Mouse (Mus musculus) midbrain, postnatal 0 days (tissue): ENCODE measurements at regions not wholly inside any gene's neighbourhood (a gene's known extent, or its start where the extent isn't known, plus 50 kb on each side); places are given as distances from the start of the nearest gene placed in this dataset.

Source experiments
- ATAC-seq: fragments of 200-750 bp; cut with Nextera tagmentation; 2 replicates; pipeline ENCODE4 v1.8.0; 2017; ENCODE audit warnings: moderate number of reproducible peaks, mild to moderate bottlenecking, moderate TSS enrichment, moderate library complexity; ENCODE audit not compliant: low FRiP score
- DNase-seq: peaks from one replicate; pipeline ENCODE4 v3.0.0-alpha.2; 2015; ENCODE audit warnings: low spot score
- H3K27ac ChIP-seq: fragments of 300-500 bp; sonication (generic); 2 replicates; pipeline ENCODE4 v1.5.1; 2014; ENCODE audit warnings: low read depth, mild to moderate bottlenecking, low read length, mixed read lengths
- H3K27me3 ChIP-seq: fragments of 300-500 bp; sonication (generic); 2 replicates; pipeline ENCODE4 v1.6.1; 2014; ENCODE audit warnings: low read length, control low read depth, mixed read lengths; ENCODE audit not compliant: insufficient read depth
- H3K36me3 ChIP-seq: fragments of 300-500 bp; sonication (generic); 2 replicates; pipeline ENCODE4 v1.6.1; 2014; ENCODE audit warnings: low read length, control low read depth, mixed read lengths; ENCODE audit not compliant: insufficient read depth
- H3K4me1 ChIP-seq: fragments of 300-500 bp; sonication (generic); 2 replicates; pipeline ENCODE4 v1.6.1; 2014; ENCODE audit warnings: mild to moderate bottlenecking, control low read depth, antibody characterized with exemption, low read length, mixed read lengths; ENCODE audit not compliant: insufficient read depth
- H3K4me2 ChIP-seq: fragments of 300-500 bp; sonication (generic); 2 replicates; pipeline ENCODE4 v1.6.1; 2014; ENCODE audit warnings: low read depth, mild to moderate bottlenecking, low read length, mixed read lengths; ENCODE audit not compliant: poor library complexity, severe bottlenecking
- H3K4me3 ChIP-seq: fragments of 300-500 bp; sonication (generic); 2 replicates; pipeline ENCODE4 v1.5.1; 2014; ENCODE audit warnings: low read depth, mild to moderate bottlenecking, low read length, moderate library complexity
- H3K9ac ChIP-seq: fragments of 300-500 bp; sonication (generic); replicated peaks from 2 replicates; pipeline ENCODE4 v1.6.1; 2014; ENCODE audit warnings: mild to moderate bottlenecking, low read length, moderate library complexity, mixed read lengths; ENCODE audit not compliant: poor library complexity, severe bottlenecking
- H3K9me3 ChIP-seq: fragments of 300-500 bp; sonication (generic); 2 replicates; pipeline ENCODE4 v1.6.1; 2016; ENCODE audit warnings: low read length, control low read depth
- CTCF ChIP-seq: IDR thresholded peaks from 2 replicates; pipeline ENCODE4 v1.5.1; 2016; ENCODE audit warnings: antibody characterized with exemption, mild to moderate bottlenecking
- WGBS: fragments of 180-500 bp; shearing (Covaris S2); extraction: QIAGEN DNeasy Blood & Tissue Kit; methylation state at CpG from one replicate; pipeline ENCODE4 v1.1.7; 2014; 5-methylcytosine and 5-hydroxymethylcytosine counted together

DNA sequence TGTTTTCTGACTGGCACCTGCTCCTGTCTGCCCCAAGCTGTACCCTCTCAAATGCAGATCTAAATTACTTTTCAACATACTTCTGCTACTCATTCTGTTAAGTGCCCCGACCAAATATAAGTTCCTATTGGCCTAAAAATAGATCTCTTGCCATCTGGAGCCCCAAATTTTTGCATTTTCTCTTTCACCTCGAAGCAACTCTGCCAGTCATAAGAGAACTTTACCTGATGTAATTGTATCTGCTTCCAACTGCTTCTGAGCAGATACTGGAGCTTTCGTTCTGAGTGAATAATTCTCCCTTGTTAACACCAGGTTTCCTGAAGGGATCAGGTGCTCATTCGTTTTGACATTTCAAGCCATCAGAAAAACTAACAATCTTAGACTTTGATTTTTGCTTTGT, 501.2 kb downstream of the Inhba start:
- no peak for ATAC-seq
- no peak for TF ChIP-seq CTCF
- Histone ChIP-seq H3K27ac (no peak overlapping the region), H3K4me3 (no peak overlapping the region), H3K9me3 (no peaks in the 10 kb centered on the region), H3K4me2 (no peak overlapping the region), H3K27me3 (no peaks in the 10 kb centered on the region), H3K4me1 (no peaks in the 10 kb centered on the region), H3K36me3 (no peaks in the 10 kb centered on the region), H3K9ac (no peak overlapping the region)
- 80% methylated on average over 4 of the region's 4 CpGs for WGBS
- no peak for DNase-seq

DNA sequence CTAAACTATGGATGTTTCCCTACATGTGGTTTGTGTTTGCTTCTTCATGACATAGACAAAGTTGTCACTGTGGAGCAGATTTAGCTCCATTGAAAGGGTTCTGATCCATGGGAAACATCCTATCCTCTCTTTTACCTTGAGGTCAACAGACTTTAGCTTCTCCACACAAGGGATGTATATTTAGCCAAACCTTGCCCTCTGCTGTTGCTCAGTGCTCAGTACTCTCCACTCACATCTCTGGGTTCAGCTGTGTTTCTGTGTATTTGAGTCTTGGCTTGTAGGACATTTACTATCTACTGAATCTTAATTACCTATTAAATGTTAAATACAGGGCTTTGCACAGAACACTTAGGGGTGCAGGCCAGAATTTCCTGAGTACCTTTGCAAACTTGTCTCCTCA, 503.5 kb downstream of the Inhba start:
- Histone ChIP-seq H3K27ac (no peak overlapping the region), H3K4me1 (no peaks in the 10 kb centered on the region), H3K4me2 (no peak overlapping the region), H3K4me3 (no peak overlapping the region), H3K9ac (no peak overlapping the region), H3K27me3 (no peaks in the 10 kb centered on the region), H3K36me3 (no peaks in the 10 kb centered on the region), H3K9me3 (no peaks in the 10 kb centered on the region)
- DNase-seq (no peak), ATAC-seq (no peak)
- TF ChIP-seq CTCF = no peak

DNA sequence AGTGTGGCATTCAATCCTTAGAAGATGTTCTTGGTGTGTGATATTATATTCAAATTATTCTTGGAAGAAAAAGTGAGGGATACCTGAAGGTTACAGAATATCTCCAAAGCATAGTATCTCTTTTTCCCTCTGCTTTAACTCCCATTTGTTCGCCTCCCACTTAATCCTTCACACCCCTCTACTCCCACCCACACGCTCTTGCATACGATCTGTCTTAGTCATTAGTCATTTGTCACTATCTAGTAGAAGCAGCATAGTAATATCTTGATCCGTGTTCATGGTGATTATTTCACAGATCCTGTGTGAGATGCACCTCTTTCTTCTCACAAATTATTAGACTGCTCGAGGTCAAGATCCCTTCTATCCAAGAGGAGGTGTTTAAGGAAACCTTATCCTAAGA, 517.4 kb downstream of the Inhba start:
- no peak overlapping the region for H3K27ac ChIP-seq
- no peaks in the 10 kb centered on the region for H3K9me3 ChIP-seq
- H3K4me3 ChIP-seq = no peak overlapping the region
- no peaks in the 10 kb centered on the region for H3K27me3 ChIP-seq
- ATAC-seq (no peak), DNase-seq (no peak)
- no peak for TF ChIP-seq CTCF
- H3K4me1 ChIP-seq = no peaks in the 10 kb centered on the region
- 70% methylated on average over 5 of the region's 5 CpGs for WGBS
- H3K4me2 ChIP-seq = no peak overlapping the region
- H3K36me3 ChIP-seq = no peaks in the 10 kb centered on the region
- no peak overlapping the region for H3K9ac ChIP-seq

DNA sequence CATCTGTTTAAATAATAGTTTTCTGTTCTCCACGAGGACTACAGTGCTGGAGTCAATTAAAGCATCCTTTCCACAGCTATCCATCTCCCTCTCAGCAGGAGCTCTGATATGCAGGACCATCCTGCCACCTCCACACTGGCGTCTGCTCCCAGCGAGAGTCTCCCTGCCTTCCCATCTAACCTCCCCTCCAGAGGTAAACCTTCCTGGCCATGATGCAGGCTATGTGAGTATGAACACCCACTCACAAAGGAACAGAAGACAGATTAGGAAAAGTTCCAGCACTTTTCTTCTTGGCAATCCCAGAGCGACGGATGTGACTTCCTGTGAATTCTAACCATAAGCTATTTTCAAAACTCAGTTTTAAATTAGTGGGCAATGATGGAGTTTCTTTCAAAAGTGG, 532.1 kb downstream of the Inhba start:
- no peak for DNase-seq

DNA sequence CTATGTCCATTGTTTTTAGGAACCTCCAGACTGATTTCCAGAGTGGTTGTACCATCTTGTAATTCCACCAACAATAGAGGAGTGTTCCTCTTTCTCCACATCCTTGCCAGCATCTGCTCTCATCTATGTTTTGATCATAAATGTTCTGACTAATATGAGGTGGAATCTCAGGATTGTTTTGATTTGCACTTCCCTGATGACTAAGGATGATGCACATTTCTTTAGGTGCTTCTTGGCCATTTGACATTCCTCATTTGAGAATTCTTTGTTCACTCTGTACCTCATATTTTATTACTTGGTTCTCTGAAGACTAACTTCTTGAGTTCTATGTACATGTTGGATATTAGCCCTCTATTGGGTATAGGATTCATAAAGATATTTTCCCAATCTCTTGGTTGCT, 538.4 kb downstream of the Inhba start:
- H3K9me3 ChIP-seq = no peaks in the 10 kb centered on the region
- TF ChIP-seq CTCF = no peak
- ATAC-seq (no peak), DNase-seq (no peak)
- H3K36me3 ChIP-seq = no peaks in the 10 kb centered on the region
- no peaks in the 10 kb centered on the region for H3K4me1 ChIP-seq
- H3K4me2 ChIP-seq = no peak overlapping the region
- H3K27me3 ChIP-seq = no peaks in the 10 kb centered on the region
- H3K4me3 ChIP-seq = no peak overlapping the region
- no peak overlapping the region for H3K27ac ChIP-seq
- no peak overlapping the region for H3K9ac ChIP-seq

More for the DNA sequence above, 532.1 kb downstream of the Inhba start:
- WGBS = 69% methylated on average over 5 of the region's 5 CpGs
- no peak overlapping the region for H3K9ac ChIP-seq
- H3K4me1 ChIP-seq = no peaks in the 10 kb centered on the region
- no peak for ATAC-seq
- no peak overlapping the region for H3K4me3 ChIP-seq
- H3K27me3 ChIP-seq = no peaks in the 10 kb centered on the region
- no peak overlapping the region for H3K27ac ChIP-seq
- H3K36me3 ChIP-seq = no peaks in the 10 kb centered on the region
- no peak overlapping the region for H3K4me2 ChIP-seq
- TF ChIP-seq CTCF = no peak
- H3K9me3 ChIP-seq = no peaks in the 10 kb centered on the region

DNA sequence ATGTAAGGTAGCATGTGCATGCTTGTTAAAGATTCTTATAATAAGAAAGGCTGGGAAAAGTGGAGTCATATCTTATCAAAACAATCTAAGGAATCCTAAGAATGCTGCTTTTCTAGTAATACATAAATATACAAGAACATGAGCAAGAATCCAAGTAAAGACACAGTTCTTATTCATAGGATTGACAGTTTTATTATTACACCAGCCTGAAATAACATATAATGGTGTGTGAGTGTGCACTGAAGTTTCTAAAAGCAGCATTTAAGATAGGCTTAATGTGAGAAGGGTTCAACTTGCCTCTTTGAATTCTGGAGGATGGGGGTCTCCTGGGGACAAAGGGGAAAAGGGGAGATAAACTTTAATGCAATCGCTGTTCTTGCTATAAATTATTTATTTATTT, 553.3 kb downstream of the Inhba start:
- Histone ChIP-seq H3K4me2 (no peak overlapping the region), H3K9me3 (no peaks in the 10 kb centered on the region), H3K27me3 (no peaks in the 10 kb centered on the region), H3K27ac (no peak overlapping the region), H3K4me1 (no peaks in the 10 kb centered on the region), H3K4me3 (no peak overlapping the region), H3K9ac (no peak overlapping the region), H3K36me3 (no peaks in the 10 kb centered on the region)
- 86% methylated on average over 1 of the region's 1 CpGs for WGBS
- no peak for ATAC-seq
- TF ChIP-seq CTCF = no peak
- DNase-seq = no peak

DNA sequence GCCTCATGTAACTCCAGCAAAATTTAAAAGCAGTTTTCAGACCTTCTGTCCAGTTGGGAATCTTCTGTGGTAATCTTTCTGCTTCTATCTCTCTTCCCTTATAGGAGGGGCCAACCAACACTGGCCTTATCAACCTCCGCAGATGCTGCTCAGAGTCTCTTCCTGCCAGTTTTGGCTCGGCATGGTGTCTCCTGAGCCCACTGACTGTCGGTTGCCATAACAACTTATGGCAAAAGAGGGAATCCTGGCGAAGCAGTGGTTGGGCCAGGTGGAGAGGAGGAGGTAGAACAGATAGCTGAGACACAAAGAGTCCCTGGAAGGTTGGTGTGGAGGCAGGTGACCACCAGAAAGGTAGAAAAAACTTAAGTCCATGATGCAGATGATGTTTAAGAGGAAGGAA, 562.4 kb downstream of the Inhba start:
- Histone ChIP-seq H3K9me3 (no peaks in the 10 kb centered on the region), H3K4me1 (no peaks in the 10 kb centered on the region), H3K4me2 (no peak overlapping the region), H3K4me3 (no peak overlapping the region), H3K9ac (no peak overlapping the region), H3K36me3 (no peaks in the 10 kb centered on the region), H3K27me3 (no peaks in the 10 kb centered on the region), H3K27ac (no peak overlapping the region)
- no peak for ATAC-seq
- TF ChIP-seq CTCF = no peak
- WGBS = 25% methylated on average over 4 of the region's 4 CpGs
- DNase-seq = no peak
